Mouse (Mus musculus) erythroblast, embryonic 14.5 days (primary cell): Measurements from ENCODE around the gene Aasdh.

Source experiments
- GATA1 ChIP-seq: IDR thresholded peaks from 2 replicates; pipeline ENCODE4 v1.6.1; 2012; ENCODE audit warnings: low read length, inconsistent platforms, mixed read lengths
- TAL1 ChIP-seq: IDR thresholded peaks from 3 replicates; pipeline ENCODE4 v1.6.1; 2012; ENCODE audit warnings: low read length, inconsistent platforms, mixed read lengths

- TF ChIP-seq GATA1 (no peak), TAL1 (no peak)
Measured at GRCm38 (mm10) chr5:76844618-76845186, 60.6 kb downstream of the Aasdh start.
